Mouse (Mus musculus) heart, adult 18-20 months (tissue): ENCODE measurements around the gene Slc25a18. TPM values are rescaled to one million over a fixed set of nuclear protein-coding genes. Genes with fewer than 3 reads are reported as not detected.
A peak's percentile ranks its signal among the peaks of the same experiment; 100 is the strongest.
"Not testable (repeated sequence)": the region's sequence is repeated elsewhere in the genome, so short reads cannot be mapped to it uniquely, and the experiment has no call there.

ENCODE experiments used
- DNase-seq, 2 experiments: peaks; one replicate each; pipeline ENCODE4 v3.0.0; 2021 to 2022; ENCODE audit warnings: mixed read lengths in 1 of 2
- total RNA-seq, 2 experiments: library from RNA; stranded (reverse); gene quantifications; 2 replicates each; pipeline ENCODE4 v1.2.3; 2021

Gene Slc25a18
- total RNA-seq, 2 experiments from 2014 or later: 0.21 TPM; not detected in 1

DNA sequence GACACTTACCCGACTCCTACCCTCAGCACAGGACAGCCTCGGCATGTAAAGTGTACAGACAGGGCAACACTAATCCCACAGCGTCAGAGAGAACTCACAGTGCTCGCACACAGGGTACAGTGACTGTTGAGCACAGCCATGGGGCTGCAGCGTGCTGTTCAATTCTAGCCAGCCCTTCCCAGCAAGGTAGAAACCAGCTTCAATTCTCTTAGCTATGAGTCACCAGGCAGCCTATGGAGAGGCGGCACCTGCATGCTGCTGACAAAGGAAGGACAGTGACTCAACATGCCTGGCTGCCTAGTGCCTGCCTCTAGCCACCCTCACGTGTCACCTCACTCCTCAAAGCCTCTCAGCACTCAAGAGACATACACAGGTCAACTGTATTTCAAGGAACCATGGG, 24.6 kb downstream of the Slc25a18 start:
- DNase-seq: no peak

DNA sequence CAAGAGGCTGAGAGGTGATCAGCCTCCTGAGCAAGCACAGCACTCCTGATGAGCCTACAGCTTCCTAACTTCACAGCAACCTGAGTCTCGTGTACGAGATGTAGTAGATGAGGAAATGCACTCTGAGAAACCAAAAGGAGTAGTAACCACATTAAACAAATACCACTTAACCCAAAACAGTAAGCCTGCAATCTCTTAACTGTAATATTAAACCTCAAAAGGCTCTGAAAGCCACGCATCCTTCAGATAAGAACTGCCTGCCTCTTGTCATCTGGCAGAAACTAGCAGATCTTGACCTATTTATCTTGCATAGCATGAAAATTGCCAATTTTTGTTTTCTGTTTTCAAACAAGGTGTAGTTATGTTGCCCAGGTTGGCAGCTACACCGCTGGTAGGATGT, 25.5 kb downstream of the Slc25a18 start:
- DNase-seq: no peak

- DNase-seq: no peak
Measured at GRCm38 (mm10) chr6:120799581-120800041, 26.2 kb downstream of the Slc25a18 start.

GRCm38 (mm10) chr6:120806999-120807737, 33.8 kb downstream of the Slc25a18 start:
- no peak for DNase-seq

- DNase-seq: no peak
Measured at GRCm38 (mm10) chr6:120807738-120808081, 34.3 kb downstream of the Slc25a18 start.

- DNase-seq: not testable (repeated sequence)
Measured at GRCm38 (mm10) chr6:120811999-120812398, 38.6 kb downstream of the Slc25a18 start.

GRCm38 (mm10) chr6:120819294-120819693, 45.9 kb downstream of the Slc25a18 start:
- no peak for DNase-seq

DNA sequence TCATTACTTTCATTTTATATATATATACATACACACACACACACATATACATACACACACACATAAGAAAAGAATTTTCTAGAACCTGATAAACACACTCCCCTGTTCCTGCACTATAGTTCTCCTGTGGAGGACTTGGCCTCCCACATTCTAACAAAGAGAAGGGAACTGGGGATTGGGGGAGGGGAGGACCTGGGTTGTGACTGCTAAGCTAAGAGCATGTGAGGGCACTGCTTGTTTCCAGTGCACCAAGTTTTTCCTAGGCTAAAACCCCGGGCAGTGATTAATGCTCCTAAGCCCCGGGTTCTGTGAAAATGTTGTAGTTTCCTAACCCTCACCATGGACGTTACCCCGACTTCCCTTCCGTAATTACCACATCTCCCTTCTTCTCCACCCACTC, 46.8 kb downstream of the Slc25a18 start:
- no peak for DNase-seq

DNA sequence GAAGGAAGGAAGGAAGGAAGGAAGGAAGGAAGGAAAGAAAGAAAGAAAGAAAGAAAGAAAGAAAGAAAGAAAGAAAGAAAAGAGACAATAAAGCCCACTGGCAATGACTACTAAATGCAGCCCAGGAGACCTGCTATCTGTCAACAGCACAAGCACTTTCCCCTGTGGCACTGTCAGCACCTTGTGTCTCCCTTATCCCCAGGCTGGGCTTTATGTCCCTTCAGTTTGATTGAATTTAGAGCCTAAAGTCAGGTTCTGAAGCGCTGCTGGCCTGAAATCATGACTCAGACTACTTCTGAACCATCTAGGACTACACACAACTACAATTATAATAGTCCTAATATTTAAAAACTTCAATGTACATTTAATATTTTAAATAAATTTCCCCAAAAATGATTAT, 47.6 kb downstream of the Slc25a18 start:
- DNase-seq: no peak

DNA sequence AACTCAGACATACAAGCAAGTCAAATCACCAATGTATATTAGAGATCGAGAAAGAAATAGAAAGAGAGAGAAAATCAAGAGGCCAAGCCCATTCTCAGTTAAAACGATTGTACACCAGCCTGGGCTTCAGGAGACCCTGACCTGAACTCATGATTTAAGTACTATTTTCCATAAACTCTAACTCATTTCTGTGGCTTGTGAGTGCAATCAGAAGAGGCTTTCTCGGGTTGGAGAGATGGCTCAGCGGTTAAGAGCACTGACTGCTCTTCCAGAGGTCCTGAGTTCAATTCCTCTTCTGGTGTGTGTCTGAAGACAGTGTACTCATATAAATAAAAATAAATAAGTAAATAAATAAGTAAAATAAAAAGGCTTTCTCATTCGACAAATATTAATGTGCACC, 48.3 kb downstream of the Slc25a18 start:
- no peak for DNase-seq

- DNase-seq: peak; percentile 96
Measured at GRCm38 (mm10) chr6:120822307-120822928, 49.0 kb downstream of the Slc25a18 start, which contains the start of gene Atp6v1e1. TSS of gene Atp6v1e1 (minus strand) at chr6:120822793.

- peak; percentile 21 to 44 for DNase-seq
Measured at GRCm38 (mm10) chr6:120822937-120823614, 49.7 kb downstream of the Slc25a18 start.

- DNase-seq: no peak
Measured at GRCm38 (mm10) chr6:120830056-120830455, 56.7 kb downstream of the Slc25a18 start.

DNA sequence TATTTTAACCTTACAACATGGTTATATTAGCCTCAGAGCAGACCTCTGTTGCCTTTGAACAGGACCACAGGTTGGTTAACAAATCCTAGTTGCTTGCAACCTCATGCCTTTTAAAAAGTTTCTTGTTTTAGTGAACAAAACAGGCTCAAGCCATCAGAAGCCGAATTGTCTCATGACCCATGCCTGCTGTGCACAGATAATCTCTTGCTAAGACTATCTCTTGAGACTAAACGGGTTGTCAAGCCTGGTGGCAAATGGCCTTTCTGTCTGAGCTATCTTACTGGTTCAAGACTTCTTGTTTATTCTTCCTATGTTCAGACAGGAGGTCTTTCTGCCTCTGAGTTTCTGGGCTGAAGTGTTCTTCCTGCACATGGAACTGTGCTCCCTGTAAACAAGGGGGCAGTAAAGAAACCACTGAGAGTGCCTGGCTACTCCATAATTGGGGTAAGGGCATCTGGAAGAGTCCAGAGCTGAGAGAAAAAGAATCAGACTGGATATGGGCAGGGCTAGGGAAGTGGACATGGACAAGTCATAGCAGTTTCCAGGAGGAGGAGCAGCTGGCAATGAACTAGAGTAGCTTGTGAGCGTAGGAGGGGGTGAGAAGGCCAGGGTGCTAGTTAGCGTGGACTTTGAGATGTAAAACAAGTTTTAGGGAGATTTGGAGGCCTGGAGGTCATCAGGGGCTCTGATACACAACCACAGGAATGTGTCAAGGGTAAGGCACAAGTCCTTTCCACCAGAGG, 57.7 kb downstream of the Slc25a18 start:
- DNase-seq: no peak

GRCm38 (mm10) chr6:120832097-120832496, 58.7 kb downstream of the Slc25a18 start:
- DNase-seq: no peak

- DNase-seq: no peak
Measured at GRCm38 (mm10) chr6:120834766-120835321, 61.5 kb downstream of the Slc25a18 start.

- peak; percentile 96 to 99 for DNase-seq
Measured at GRCm38 (mm10) chr6:120835474-120836374, 62.3 kb downstream of the Slc25a18 start, which contains the start of gene Bcl2l13. TSS of gene Bcl2l13 (plus strand) at chr6:120836212.

GRCm38 (mm10) chr6:120836389-120837151, 63.2 kb downstream of the Slc25a18 start:
- DNase-seq: no peak

DNA sequence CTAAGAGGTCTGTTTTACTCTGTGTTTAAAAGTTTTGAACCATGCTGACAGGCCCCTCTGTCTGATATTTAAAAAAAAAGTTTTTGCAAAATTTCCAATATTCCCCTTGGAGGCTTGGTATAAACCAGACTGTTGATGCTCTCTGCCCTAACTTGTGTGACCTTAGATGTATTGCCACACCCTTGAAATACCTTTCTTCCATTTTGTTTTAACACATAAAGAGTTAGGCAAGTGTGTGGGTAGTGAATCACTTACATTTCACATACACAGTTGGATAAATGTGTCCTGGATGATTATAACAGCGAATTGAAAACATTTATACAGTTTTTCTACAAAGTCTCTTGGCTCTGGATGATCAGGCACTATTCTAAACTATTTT, 63.8 kb downstream of the Slc25a18 start:
- no peak for DNase-seq

DNA sequence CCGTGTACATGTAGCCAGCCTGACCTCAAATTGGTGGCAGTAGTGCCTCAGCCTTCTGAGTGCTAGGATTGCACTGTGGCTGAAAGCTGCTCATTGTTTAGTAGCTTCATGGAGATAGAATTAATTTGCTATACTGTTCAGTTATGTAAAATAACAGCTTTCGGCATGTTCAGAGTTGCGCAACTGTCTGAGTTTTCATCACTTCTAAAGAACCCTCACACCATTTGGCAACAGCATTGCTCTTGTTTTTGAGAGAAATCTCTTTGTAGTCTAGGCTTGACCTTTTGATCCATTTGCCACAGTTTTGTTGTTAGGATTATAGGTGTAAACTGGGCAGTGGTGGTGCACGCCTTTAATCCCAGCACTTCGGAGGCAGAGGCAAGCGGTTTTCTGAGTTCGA, 66.9 kb downstream of the Slc25a18 start:
- no peak for DNase-seq
